Mouse (Mus musculus) left cerebral cortex, postnatal 36 days (tissue): ENCODE results near the gene Myl9. TPM values are rescaled to one million over a fixed set of nuclear protein-coding genes. Genes with fewer than 3 reads are reported as not detected.

Experiments
- DNase-seq, 2 experiments: peaks; one replicate each; pipeline ENCODE4 v3.0.0; 2021 to 2022; ENCODE audit warnings: low spot score in 2 of 2, mixed read lengths in 1 of 2
- intact Hi-C: fragments of 180-260 bp; cut with DNase I; formaldehyde crosslinking; loops from one replicate; pipeline ENCODE4 v1.15.1; 2025
- total RNA-seq, 2 experiments: library from RNA; stranded (reverse); gene quantifications; 2 replicates each; pipeline ENCODE4 v1.2.3; 2021

The Myl9 gene
- total RNA-seq, 2 experiments from 2014 or later, result 16.6 to 16.9 TPM

- intact Hi-C loops, result loop anchor here (5.0 kb wide), 1 partner anchor 34 kb away; no protein-coding TSS in a partner anchor
Measured at GRCm38 (mm10) chr2:156761521-156762278, 13.5 kb upstream of the Myl9 start.

DNA sequence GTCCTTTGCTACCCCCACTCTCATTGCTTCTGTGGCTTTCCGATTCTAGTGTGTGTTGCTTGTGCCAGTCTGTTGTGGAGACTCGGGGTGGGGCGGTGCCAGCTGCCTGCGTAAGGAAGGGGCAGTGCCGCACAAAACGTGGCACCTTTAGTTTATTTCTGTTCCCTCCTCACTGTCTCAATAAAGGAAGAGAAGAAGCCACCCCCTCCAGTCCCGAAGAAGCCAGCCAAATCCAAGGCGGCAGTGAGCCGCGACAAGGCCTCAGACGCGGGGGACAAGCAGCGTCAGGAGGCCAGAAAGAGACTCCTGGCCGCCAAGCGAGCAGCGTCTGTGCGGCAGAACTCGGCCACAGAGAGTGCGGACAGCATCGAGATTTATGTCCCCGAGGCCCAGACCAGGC, 12.7 kb upstream of the Myl9 start:
- intact Hi-C loops, result loop anchor here (5.0 kb wide), 1 partner anchor 35 kb away; no protein-coding TSS in a partner anchor
- DNase-seq, result peak; percentile 52 to 74

More at GRCm38 (mm10) chr2:156761521-156762278, 13.5 kb upstream of the Myl9 start:
- DNase-seq, result no peak

DNA sequence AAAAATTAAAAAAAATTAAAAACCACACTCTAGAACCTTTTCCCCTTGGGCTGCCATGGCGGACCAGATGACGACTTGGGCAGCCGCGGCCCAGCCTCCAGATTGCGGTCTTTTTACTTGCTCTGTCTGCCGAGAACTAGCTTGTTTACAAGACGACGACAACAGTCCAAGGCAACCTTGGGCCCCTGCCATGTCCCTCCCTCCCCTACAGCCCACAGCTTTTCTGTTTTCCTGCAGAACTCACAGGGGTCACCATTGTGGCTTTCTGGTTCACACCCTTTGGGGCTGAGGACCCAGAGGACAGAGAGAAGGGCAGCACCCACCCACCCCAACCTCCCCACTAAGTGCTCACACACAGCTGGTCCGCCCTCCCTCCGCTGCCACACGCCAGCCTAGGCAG, 12.1 kb upstream of the Myl9 start:
- DNase-seq, result no peak
- intact Hi-C loops, result loop anchor here (5.0 kb wide), 1 partner anchor 36 kb away; no protein-coding TSS in a partner anchor

DNA sequence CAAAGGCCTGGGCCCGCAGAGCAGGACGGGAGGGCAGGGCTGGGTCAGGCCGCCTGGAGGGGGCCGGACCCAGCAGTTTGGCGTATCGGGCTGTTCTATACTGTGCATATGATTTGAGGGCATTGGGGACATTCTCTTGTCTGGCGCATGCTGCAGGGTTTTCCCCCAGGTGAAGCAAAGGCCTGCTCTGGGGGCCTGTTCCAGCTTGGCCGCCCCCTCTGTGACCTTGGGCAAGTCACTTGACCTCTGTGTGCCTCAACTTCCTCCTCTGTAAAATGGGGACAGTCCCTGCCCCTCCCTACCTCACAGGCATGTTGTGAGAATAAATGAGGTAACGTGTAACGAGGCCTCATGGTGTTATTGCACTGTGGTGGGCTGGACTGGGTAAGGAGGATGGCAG, 11.2 kb upstream of the Myl9 start:
- DNase-seq, result no peak
- intact Hi-C loops, result loop anchor here (5.0 kb wide), 1 partner anchor 37 kb away; no protein-coding TSS in a partner anchor

GRCm38 (mm10) chr2:156764747-156765146, 10.5 kb upstream of the Myl9 start:
- DNase-seq, result no peak
- intact Hi-C loops, result loop anchor here (5.0 kb wide), 1 partner anchor 37 kb away; no protein-coding TSS in a partner anchor

DNA sequence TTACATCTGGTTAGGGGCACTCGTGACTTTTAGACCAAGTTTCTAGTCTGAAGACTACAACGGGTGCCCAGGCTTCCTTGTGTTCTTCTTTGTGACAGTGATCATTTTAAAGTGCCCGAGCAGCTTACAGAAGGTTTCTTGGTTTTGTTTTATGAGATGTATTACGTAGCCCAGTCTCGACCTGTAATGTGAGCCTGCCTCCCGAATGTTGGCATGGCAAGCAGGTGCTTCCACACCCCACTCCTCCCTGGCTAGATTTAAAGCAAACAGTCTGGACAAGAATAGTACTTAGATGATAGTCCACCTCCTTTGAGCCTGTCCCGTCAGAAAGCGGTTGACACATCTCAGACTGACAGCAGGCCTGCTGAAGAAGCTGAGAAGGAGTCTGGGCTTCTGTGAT, 9.6 kb upstream of the Myl9 start:
- no peak for DNase-seq
- intact Hi-C loops, result no loop called here

DNA sequence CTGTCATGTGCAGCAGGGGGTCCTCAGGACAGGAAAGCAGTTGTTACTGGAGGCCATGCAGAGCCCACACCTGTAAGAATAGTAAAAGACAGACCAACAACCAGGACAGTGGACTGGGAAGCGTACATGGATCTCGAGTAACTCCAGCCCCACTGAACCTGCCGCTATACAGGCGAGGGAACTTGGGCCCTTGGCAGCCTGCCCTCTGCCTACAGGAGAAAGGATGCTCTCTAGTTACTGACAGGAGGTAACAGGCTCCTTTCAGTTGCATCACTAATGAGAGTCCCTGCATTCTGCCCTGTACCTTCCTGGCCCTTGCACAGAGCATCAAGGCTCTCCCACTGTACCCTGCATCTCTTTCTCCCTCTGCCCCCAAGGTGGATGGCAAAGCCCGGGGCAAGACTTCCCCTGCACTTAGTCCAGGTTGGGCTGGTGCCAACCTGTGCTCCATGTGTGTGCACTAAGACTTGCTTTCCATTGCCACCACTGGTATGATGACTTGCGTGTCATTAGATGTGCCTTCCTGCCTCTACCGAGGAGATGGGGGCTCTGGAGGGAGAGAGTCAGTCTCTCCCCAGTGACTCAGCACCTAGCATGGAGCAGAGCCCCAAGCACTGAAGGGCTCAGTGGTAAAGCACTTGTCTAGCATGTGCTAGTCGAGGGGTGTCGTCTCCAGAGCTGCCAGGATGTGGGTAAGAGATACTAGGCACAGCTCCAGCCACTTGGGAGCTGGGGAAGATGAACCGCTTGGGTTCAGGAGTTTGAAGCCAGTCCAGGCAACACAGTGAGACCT, 8.8 kb upstream of the Myl9 start:
- peak in 1 of 2 experiments; percentile 24 for DNase-seq
- intact Hi-C loops, result no loop called here

DNA sequence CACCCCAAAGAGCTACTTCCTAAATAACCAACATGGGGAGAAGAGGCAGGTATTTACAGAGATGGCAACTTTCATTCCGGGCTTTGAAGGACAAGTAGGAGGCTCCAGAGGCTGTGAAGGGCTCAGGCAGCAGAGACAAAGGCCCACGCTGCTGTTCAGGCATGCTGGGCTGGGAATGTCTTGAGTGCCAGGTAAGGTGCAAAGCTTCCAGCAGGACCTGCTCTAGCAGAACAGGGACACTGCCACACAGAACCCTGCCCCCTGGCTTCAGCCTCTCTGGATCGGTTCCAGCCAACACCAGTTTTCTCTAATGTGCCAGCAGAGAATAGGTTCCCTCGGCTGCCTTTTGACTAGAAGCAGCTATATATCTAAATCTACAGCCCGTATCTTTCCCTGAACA, 8.1 kb upstream of the Myl9 start:
- DNase-seq, result no peak
- intact Hi-C loops, result no loop called here

DNA sequence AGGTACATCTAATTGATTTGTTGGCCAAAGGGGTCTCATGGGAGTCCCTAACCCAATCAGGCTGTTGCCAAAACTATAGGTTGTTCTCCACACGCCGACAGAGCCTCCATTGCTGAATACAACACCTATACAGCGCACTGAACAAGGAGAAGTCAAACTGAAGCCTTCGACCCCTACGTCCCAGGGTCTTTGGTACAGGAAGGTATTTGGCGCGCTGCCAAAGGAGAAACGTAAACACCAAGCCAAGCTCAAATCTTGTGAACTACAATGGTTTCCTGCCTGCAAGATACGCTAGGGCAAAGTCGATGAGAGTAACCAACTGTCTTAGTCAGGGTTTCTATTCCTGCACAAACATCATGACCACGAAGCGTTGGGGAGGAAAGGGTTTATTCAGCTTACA, 5.9 kb upstream of the Myl9 start:
- intact Hi-C loops, result no loop called here
- DNase-seq, result no peak

DNA sequence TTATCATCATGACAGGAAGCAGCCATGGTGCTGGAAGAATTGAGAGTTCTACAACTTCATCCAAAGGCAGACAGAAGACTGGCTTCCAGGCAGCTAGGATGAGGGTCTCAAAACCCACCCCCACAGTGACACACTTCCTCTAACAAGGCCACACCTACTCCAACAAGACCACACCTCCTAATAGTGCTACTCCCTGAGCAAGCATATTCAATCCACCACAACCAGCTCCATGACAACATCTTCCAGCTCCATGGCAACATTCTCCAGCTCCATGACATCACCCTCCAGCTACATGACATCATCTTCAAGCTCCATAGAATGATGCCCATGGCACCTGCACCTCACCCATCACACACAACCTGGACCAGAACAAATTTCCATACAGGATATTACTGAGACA, 1.8 kb upstream of the Myl9 start:
- intact Hi-C loops, result no loop called here
- no peak for DNase-seq

- intact Hi-C loops, result no loop called here
- DNase-seq, result peak in 1 of 2 experiments; percentile 32
Measured at GRCm38 (mm10) chr2:156774035-156774737, 1.0 kb upstream of the Myl9 start.

DNA sequence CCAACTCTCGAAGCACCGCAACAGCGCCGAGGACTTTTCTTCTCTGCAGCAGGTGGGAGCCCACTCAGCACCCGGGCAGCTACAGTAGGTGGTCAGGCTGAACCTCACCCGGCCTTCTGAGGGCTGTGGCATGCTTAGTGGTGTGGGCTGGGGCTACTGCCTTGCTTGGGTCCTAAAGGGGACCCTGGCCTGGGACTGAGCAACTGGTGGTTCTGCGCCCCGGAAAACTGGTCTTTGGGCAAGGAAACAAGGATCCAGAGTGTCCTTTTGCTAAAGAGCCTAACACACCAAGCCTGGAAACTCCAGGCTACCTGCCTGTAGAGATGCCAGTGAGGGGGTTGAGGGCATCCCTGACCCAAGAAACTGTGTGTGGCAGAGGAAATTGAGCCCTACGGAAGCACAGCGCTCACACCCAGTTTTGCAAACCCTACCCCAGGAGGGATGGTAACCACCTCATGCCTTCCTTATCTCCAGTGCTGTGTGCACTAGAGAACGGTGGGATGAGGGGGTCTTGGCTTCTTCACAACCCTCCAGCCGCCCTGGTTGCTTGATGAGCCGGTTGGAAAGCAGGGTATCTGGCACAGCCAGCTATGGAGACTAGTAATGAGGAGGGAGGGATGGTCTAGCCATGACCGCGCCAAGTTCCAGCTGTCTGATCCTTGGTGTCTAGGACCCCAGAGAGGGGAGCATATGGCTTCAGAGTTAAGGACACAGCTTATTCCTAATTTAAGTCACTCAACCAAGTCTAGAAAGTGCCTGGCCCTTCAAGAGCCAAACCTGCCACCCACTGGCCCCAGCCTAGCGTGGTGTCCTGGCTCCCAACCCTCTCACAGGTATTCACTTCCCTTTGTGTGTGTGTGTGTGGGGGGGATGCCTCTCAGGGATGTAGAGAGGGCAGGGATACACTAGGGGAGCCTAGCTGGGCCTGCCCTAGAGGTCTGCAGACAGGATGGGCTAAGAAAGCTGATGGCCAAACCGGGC, 525 bp downstream of the Myl9 start:
- DNase-seq, result no peak
- intact Hi-C loops, result no loop called here

DNA sequence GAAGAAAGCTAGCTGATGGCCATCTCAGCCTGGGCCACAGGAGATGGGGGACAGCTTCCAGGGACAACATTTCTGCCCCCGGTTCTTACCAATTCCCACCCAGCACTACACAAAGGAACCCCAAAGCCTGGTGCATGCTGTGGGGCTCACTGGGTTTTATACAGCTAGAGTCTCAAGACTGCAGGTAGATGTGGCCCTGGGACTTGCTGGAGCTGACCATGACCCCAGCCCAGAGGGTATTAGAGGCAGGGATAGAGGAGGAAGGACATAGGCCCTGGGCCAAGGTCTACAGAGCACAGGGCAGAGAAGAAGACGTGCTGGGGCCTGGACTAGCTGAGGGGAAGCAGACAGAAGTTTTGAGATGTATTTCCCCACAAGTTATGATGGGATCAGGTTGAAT, 1.7 kb downstream of the Myl9 start:
- no peak for DNase-seq
- intact Hi-C loops, result no loop called here

DNA sequence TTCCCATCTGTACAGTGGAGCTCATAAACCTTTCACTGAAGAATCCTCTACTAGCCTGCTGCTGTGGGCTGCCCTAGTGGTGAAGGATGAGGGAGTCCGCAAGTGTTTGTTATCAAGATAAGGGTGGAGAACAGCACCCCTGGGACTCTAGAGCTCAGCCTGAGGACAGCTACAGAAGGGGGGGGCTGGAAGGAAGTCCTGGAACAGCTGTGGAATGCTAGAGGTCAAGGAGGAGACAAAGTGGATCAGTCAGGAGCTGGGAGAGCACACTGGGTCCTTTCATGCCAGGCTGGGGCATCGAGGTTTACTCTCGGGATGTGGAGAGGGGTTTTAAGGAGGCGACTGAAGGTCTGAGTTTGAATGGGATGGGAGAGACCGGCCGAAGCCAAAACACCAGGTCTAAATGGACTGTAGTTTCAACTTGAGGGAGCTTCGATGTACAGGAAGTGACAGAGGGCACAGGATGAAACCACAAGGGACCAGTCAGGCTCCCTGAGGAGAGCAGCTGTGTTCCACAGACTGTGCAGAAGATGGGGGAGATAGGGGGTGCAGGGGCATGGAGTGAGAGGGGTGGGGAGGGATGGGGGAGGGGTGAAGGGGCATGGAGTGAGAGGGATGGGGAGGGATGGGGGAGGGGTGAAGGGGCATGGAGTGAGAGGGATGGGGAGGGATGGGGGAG, 2.2 kb downstream of the Myl9 start:
- intact Hi-C loops, result no loop called here
- DNase-seq, result no peak

- intact Hi-C loops, result no loop called here
- no peak for DNase-seq
Measured at GRCm38 (mm10) chr2:156778571-156778970, 3.4 kb downstream of the Myl9 start.

DNA sequence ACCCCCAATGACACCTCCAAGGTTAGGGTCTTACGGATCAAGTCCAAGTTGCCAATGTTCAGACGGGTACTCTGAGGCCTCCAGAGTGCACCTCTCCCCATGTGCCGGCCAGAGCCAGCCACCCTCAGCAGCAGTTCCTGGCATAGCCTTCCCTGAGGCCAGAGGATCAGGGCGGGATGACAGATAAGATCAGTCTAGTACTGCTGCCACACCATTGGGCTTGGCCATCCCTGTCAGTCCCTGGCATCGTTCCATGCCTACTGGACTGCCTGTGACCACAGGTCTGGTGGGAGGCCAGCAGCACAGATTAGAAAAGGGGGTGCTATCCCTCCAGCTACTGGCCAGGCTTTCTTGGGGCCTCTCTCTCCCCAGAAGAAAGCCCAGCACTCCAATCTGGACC, 3.8 kb downstream of the Myl9 start:
- intact Hi-C loops, result no loop called here
- no peak for DNase-seq

DNA sequence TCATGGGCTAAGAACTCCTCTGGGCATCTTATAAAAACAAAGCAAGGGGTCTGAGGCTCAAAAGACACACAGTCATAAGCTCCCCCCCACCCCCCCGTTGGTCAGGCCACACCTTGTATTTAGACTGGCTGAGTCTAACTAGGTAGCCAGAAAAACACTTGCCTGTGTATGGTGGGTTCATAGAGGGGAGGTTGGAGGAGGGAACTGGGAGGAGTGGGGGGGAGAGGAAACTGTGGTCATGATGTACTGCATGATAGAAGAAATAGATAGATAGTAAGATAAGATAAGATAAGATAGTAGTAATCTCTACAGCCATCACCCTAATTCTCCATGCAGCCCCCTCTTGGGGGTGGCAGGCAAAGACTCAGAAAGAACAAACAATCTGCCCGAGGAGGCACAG, 4.3 kb downstream of the Myl9 start:
- intact Hi-C loops, result no loop called here
- DNase-seq, result no peak

- intact Hi-C loops, result no loop called here
- DNase-seq, result no peak
Measured at GRCm38 (mm10) chr2:156780129-156780528, 4.9 kb downstream of the Myl9 start.
